In the genomic region with DNA sequence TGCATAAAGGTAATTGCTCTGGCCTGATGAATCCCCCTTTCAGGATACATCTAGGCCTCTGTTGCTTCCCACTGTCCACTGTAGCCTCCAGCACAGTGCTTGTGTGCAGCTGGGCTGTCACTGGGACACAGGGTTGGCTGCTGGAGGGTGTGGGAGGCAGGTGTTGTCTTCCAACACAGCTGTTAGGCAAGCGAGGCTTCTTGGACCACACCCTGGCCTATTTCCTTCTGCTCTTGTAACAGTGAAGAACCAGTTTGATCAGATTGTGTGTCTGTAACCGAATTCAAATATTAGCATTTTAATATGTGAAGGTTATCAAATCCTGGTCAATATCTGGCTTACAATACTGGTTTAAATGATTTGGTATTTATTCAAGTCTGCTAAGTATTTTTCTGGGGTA, we compare ENCODE assay signal across 35 mouse cellular contexts. TPM values are rescaled to one million over a fixed set of nuclear protein-coding genes. Genes with fewer than 3 reads are reported as not detected.
DNase-seq lines count a peak whose midpoint lies in the region; ATAC-seq and TF ChIP-seq lines count a peak whose summit lies in the region.
"Had no signal": no experiment of that assay in that cellular context is flagged by ENCODE, and none has a peak within 500 bp of the region (broad histone marks: within the 10 kb centered on the region; RNA-seq: fewer than 3 reads in every experiment).

No protein-coding gene starts in this region.

- no peak for TF ChIP-seq RAD21 in MEL (IDR thresholded peaks at IDR 0.05; ENCODE audit: low read depth, low read length)

- no peak overlapping the region for H3K4me3 ChIP-seq in ES-Bruce4 (ENCODE audit: low read depth, low read length)
- no peak overlapping the region for H3K4me3 ChIP-seq in MEL (ENCODE audit: control insufficient read depth in 1 of 2, insufficient read depth in 1 of 2, low read depth in 2 of 2, low read length in 2 of 2)
- no peak overlapping the region for H3K4me3 ChIP-seq in neural tube, embryonic 15.5 days (replicated peaks)
- H3K4me3 ChIP-seq: embryonic facial prominence, embryonic 12.5 days; embryonic facial prominence, embryonic 15.5 days; erythroblast, embryonic 14.5 days; forebrain, embryonic 10.5 days; forebrain, embryonic 13.5 days; gastrocnemius, adult 2 months; heart, embryonic 12.5 days; heart, embryonic 15.5 days; hindbrain, embryonic 10.5 days; hindbrain, embryonic 13.5 days; intestine, embryonic 15.5 days had no signal

- 73% methylated on average over 2 of the region's 2 CpGs for WGBS in neural tube, embryonic 15.5 days

- TF ChIP-seq CTCF in ES-Bruce4 (IDR thresholded peaks at IDR 0.05; ENCODE audit: low read depth, low read length) (no peak), MEL (IDR thresholded peaks at IDR 0.05 in 2 of 3, conservative IDR thresholded peaks at IDR 0.05 in 1 of 3; ENCODE audit: control insufficient read depth in 1 of 3, insufficient read depth in 1 of 3, low read depth in 2 of 3, low read length in 3 of 3, poor library complexity in 1 of 3, severe bottlenecking in 1 of 3) (no peak)

- TF ChIP-seq EP300 in ES-Bruce4 (IDR thresholded peaks at IDR 0.05; ENCODE audit: insufficient read depth, low read depth, low read length) (0 out of 2 replicates have a peak, but pooled peaks have one; percentile 46), MEL (IDR thresholded peaks at IDR 0.05; ENCODE audit: low read depth in 1 of 2, low read length in 2 of 2) (no peak)

- no peak for DNase-seq in MEL (ENCODE audit: low read depth, low spot score)
- peak; percentile 75 for DNase-seq in gonadal fat pad, adult 2 months (ENCODE audit: low read depth)
- DNase-seq in ovary, postnatal 14 days (ENCODE audit: low spot score): no peak
- DNase-seq: adrenal gland, adult 2 months; adrenal gland, postnatal 14 days; cerebellum, adult 11 months; cerebellum, adult 2 months; cerebellum, adult 9-11 months; cerebellum, postnatal 25 days; gastrocnemius, adult 2 months; gastrocnemius, postnatal 14 days; heart, postnatal 10 days; heart, postnatal 36 days had no signal

- no peaks in the 10 kb centered on the region for H3K79me2 ChIP-seq in MEL (ENCODE audit: control insufficient read depth, insufficient read depth, low read length, poor library complexity)

- TF ChIP-seq POLR2A in ES-Bruce4 (IDR thresholded peaks at IDR 0.05; ENCODE audit: insufficient read depth, low read length) (no peak), MEL (IDR thresholded peaks at IDR 0.05; ENCODE audit: control insufficient read depth in 1 of 2, insufficient read depth in 1 of 2, low read depth in 1 of 2, low read length in 2 of 2, poor library complexity in 1 of 2) (no peak)

- H3K4me1 ChIP-seq in ES-Bruce4 (ENCODE audit: control insufficient read depth, insufficient read depth, low read length) (peaks cover 3% of the 10 kb centered on the region), MEL (ENCODE audit: control insufficient read depth in 1 of 2, insufficient read depth in 2 of 2, low read length in 2 of 2) (0 out of 4 replicates have a peak, but pooled peaks cover 0 to 2% of the 10 kb centered on the region in 2 experiments)
- H3K4me1 ChIP-seq in neural tube, embryonic 15.5 days: peaks cover 11% of the 10 kb centered on the region

- H3K4me2 ChIP-seq in neural tube, embryonic 15.5 days: no peak overlapping the region
- H3K4me2 ChIP-seq: embryonic facial prominence, embryonic 12.5 days; embryonic facial prominence, embryonic 15.5 days; forebrain, embryonic 13.5 days; heart, embryonic 12.5 days; heart, embryonic 15.5 days; hindbrain, embryonic 13.5 days; intestine, embryonic 15.5 days had no signal

- H3K27ac ChIP-seq in ES-Bruce4 (ENCODE audit: insufficient read depth, low read length) (no peak overlapping the region), MEL (ENCODE audit: control insufficient read depth, low read depth, low read length) (no peak overlapping the region)
- no peak overlapping the region for H3K27ac ChIP-seq in neural tube, embryonic 15.5 days (replicated peaks)
- H3K27ac ChIP-seq: embryonic facial prominence, embryonic 12.5 days; embryonic facial prominence, embryonic 15.5 days; forebrain, embryonic 10.5 days; forebrain, embryonic 13.5 days; gastrocnemius, adult 2 months; heart, embryonic 15.5 days; hindbrain, embryonic 10.5 days; hindbrain, embryonic 13.5 days; intestine, embryonic 15.5 days had no signal

- no peaks in the 10 kb centered on the region for H3K36me3 ChIP-seq in ES-Bruce4 (ENCODE audit: control insufficient read depth, insufficient read depth, low read length, poor library complexity, severe bottlenecking)
- no peaks in the 10 kb centered on the region for H3K36me3 ChIP-seq in MEL (ENCODE audit: control insufficient read depth in 1 of 2, insufficient read depth in 2 of 2, low read length in 2 of 2)
- H3K36me3 ChIP-seq in neural tube, embryonic 15.5 days: no peaks in the 10 kb centered on the region
- H3K36me3 ChIP-seq: embryonic facial prominence, embryonic 12.5 days; embryonic facial prominence, embryonic 15.5 days; forebrain, embryonic 10.5 days; heart, embryonic 12.5 days; heart, embryonic 15.5 days; hindbrain, embryonic 10.5 days; hindbrain, embryonic 13.5 days; intestine, embryonic 15.5 days had no signal

- no peaks in the 10 kb centered on the region for H3K9me3 ChIP-seq in ES-Bruce4 (replicated peaks; ENCODE audit: control insufficient read depth, insufficient read depth, low read length, poor library complexity, severe bottlenecking)
- no peaks in the 10 kb centered on the region for H3K9me3 ChIP-seq in MEL (replicated peaks; ENCODE audit: insufficient read depth, low read length)
- H3K9me3 ChIP-seq in neural tube, embryonic 15.5 days (replicated peaks): no peaks in the 10 kb centered on the region
- H3K9me3 ChIP-seq: embryonic facial prominence, embryonic 12.5 days; embryonic facial prominence, embryonic 15.5 days; forebrain, embryonic 10.5 days; forebrain, embryonic 13.5 days; heart, embryonic 12.5 days; heart, embryonic 15.5 days; hindbrain, embryonic 10.5 days; hindbrain, embryonic 13.5 days; intestine, embryonic 15.5 days had no signal

- H3K27me3 ChIP-seq in ES-Bruce4 (ENCODE audit: control insufficient read depth, insufficient read depth, low read length, poor library complexity, severe bottlenecking): no peaks in the 10 kb centered on the region
- no peaks in the 10 kb centered on the region; a peak in 1 of 4 replicates for H3K27me3 ChIP-seq in MEL (ENCODE audit: control insufficient read depth in 1 of 2, insufficient read depth in 2 of 2, low read length in 2 of 2)
- H3K27me3 ChIP-seq in neural tube, embryonic 15.5 days (replicated peaks): peaks cover 26% of the 10 kb centered on the region
- H3K27me3 ChIP-seq: Patski had no signal

- no peak overlapping the region for H3K9ac ChIP-seq in ES-Bruce4 (ENCODE audit: low read depth, poor library complexity, severe bottlenecking)
- H3K9ac ChIP-seq in MEL (ENCODE audit: control insufficient read depth, low read depth, low read length, poor library complexity, severe bottlenecking): no peak overlapping the region
- no peak overlapping the region for H3K9ac ChIP-seq in neural tube, embryonic 15.5 days (replicated peaks)
- H3K9ac ChIP-seq: embryonic facial prominence, embryonic 12.5 days; embryonic facial prominence, embryonic 15.5 days; forebrain, embryonic 13.5 days; heart, embryonic 12.5 days; heart, embryonic 15.5 days; hindbrain, embryonic 13.5 days; intestine, embryonic 15.5 days had no signal

- no peak for ATAC-seq in erythroblast, adult 5-6 weeks (replicated peaks; ENCODE audit: low FRiP score, poor library complexity, severe bottlenecking)
- no peak for ATAC-seq in neural tube, embryonic 15.5 days (ENCODE audit: low FRiP score)
- ATAC-seq: CD4-positive, CD25-positive, alpha-beta regulatory T cell, adult 4 months; forebrain, embryonic 13.5 days; forebrain, embryonic 16.5 days; hindbrain, embryonic 16.5 days; intestine, embryonic 15.5 days; Patski had no signal

TF ChIP-seq in MEL, 35 proteins besides CTCF, POLR2A, EP300 and RAD21:
- TF ChIP-seq GABPA (IDR thresholded peaks at IDR 0.05; ENCODE audit: low read depth, low read length): no peak
- TF ChIP-seq TBP (IDR thresholded peaks at IDR 0.05; ENCODE audit: low read depth, low read length): 0 out of 2 replicates have a peak, but pooled peaks have one; percentile 25
- TF ChIP-seq MAX (IDR thresholded peaks at IDR 0.05; ENCODE audit: low read length): no peak

RNA-seq across cellular contexts. Expression of a gene that starts 3.1 kb away (rescaled TPM):
- polyA plus RNA-seq in ES-Bruce4 (2011; ENCODE audit: insufficient read depth, insufficient read length, low read depth, missing spikeins) (not detected in 2 replicates), MEL (2012; ENCODE audit: insufficient read depth in 1 of 2, insufficient read length in 2 of 2, low read depth in 1 of 2, low replicate concordance in 2 of 2, missing spikeins in 1 of 2) (not detected)
- total RNA-seq in MEL (2012; rRNA removed): not detected in 2 replicates
- polyA plus RNA-seq in gonadal fat pad, adult 2 months (2012; rRNA removed): 0.20 TPM in 1 of 2 replicates, not detected in the other
- not detected in 2 replicates for total RNA-seq in erythroblast, adult 5-6 weeks (2015; ENCODE audit: low replicate concordance)
- total RNA-seq in erythroblast, adult 5-6 weeks (2017; ENCODE audit: low replicate concordance): not detected in 2 replicates
- polyA plus RNA-seq in neural tube, embryonic 15.5 days (2015; fragmentation: Nextera tagmentation; extraction: Ambion mirVana): 0.13 and 0.36 TPM in 2 replicates
- total RNA-seq: adrenal gland, adult 2 months; adrenal gland, postnatal 14 days; adrenal gland, postnatal 4 days; common myeloid progenitor, adult 5-6 weeks; ES-E14; gastrocnemius, adult 2 months; gastrocnemius, postnatal 14 days; granulocyte monocyte progenitor cell, adult 5-6 weeks had no signal
- polyA plus RNA-seq: adrenal gland, adult 2 months; C2C12; CD4-positive, CD25-positive, alpha-beta regulatory T cell, adult 4 months; cerebellum, adult 2 months; erythroblast, embryonic 14.5 days; forebrain, embryonic 10.5 days; forebrain, embryonic 13.5 days; hindbrain, embryonic 10.5 days had no signal

RNA-seq across cellular contexts. Expression of a gene that starts 3.5 kb away (rescaled TPM):
- 0.33 and 0.55 TPM in 2 replicates for polyA plus RNA-seq in ES-Bruce4 (2011; ENCODE audit: insufficient read depth, insufficient read length, low read depth, missing spikeins)
- not detected in 2 replicates for total RNA-seq in MEL (2012; rRNA removed)
- not detected for polyA plus RNA-seq in MEL (2012; ENCODE audit: insufficient read depth in 1 of 2, insufficient read length in 2 of 2, low read depth in 1 of 2, low replicate concordance in 2 of 2, missing spikeins in 1 of 2)
- polyA plus RNA-seq in gonadal fat pad, adult 2 months (2012; rRNA removed): 0.93 and 1.9 TPM in 2 replicates
- not detected in 2 replicates for total RNA-seq in erythroblast, adult 5-6 weeks (2015; ENCODE audit: low replicate concordance)
- total RNA-seq in erythroblast, adult 5-6 weeks (2017; ENCODE audit: low replicate concordance): 0.34 TPM in 1 of 2 replicates, not detected in the other
- 2.5 TPM in 2 replicates for polyA plus RNA-seq in neural tube, embryonic 15.5 days (2015; fragmentation: Nextera tagmentation; extraction: Ambion mirVana)
- total RNA-seq: adrenal gland, postnatal 14 days; gastrocnemius, adult 2 months; gastrocnemius, postnatal 14 days had no signal
- polyA plus RNA-seq: C2C12; erythroblast, embryonic 14.5 days had no signal

RNA-seq across cellular contexts. Expression of a gene that starts 40.9 kb away (rescaled TPM):
- polyA plus RNA-seq in ES-Bruce4 (2011; ENCODE audit: insufficient read depth, insufficient read length, low read depth, missing spikeins): 30.6 and 33.7 TPM in 2 replicates
- total RNA-seq in MEL (2012; rRNA removed): 23.1 and 29.4 TPM in 2 replicates
- polyA plus RNA-seq in MEL (2012; ENCODE audit: insufficient read depth in 1 of 2, insufficient read length in 2 of 2, low read depth in 1 of 2, low replicate concordance in 2 of 2, missing spikeins in 1 of 2): 10 to 100 TPM in 1 of 2 experiments, not detected in 1; 21.7 TPM
- 6.1 and 6.8 TPM in 2 replicates for polyA plus RNA-seq in gonadal fat pad, adult 2 months (2012; rRNA removed)
- total RNA-seq in erythroblast, adult 5-6 weeks (2015; ENCODE audit: low replicate concordance): 4.4 and 5.0 TPM in 2 replicates
- 5.2 and 9.3 TPM in 2 replicates for total RNA-seq in erythroblast, adult 5-6 weeks (2017; ENCODE audit: low replicate concordance)
- polyA plus RNA-seq in neural tube, embryonic 15.5 days (2015; fragmentation: Nextera tagmentation; extraction: Ambion mirVana): 11.0 and 13.8 TPM in 2 replicates
